Mouse (Mus musculus): ENCODE measurements around the gene Mib2.
"Not testable (repeated sequence)": the region's sequence is repeated elsewhere in the genome, so short reads cannot be mapped to it uniquely, and the experiment has no call there.

Mib2 gene

DNA sequence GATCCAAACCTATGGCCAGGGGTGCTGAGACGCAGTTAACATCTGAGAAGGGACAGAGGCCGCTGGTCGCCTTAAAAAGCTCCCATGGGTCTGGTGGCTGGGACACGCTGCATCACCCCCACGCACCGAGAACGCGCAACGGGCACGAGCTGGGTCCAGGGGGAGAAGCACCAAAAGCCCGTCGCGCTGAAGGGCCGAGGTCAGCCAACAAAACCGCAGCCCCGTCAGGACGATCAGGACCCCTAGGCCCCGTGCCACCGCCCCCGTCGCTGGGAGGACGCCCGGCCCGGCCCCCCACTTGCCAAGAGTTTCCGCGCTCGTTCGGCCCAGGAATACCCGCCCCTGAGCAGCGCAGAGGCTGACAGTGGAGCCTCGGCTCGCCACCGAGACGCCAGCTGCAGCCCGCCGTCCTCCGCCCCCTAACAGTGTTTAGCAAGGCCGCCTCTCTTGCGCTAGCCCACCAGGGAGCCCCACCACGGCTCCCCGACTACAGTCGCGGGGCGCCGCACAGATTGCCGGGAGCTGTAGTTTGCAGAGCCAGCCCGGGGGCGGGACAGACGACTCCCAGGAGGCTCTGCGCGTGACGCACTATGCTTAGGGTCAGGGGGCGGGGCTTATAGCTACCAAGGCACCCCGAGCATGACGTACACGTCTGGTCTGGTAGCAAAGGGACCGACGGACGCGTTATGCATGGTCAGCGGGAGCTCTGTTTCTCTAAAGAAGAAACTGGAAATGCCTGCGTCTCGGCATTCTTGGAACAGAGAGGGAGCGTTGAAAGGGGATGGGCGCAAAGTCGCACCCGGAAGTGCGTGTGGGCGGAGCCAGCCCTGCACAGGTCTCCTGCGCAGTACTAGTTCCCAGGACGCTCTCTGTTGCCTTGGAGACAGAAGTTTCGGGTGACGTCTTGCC lies at the start of gene Mib2:
Mib2 (minus strand) TSS at position 510 of the 909 bp plus-strand sequence.
- peak; percentile 98 for DNase-seq (ENCODE audit: low read depth, low spot score)

DNA sequence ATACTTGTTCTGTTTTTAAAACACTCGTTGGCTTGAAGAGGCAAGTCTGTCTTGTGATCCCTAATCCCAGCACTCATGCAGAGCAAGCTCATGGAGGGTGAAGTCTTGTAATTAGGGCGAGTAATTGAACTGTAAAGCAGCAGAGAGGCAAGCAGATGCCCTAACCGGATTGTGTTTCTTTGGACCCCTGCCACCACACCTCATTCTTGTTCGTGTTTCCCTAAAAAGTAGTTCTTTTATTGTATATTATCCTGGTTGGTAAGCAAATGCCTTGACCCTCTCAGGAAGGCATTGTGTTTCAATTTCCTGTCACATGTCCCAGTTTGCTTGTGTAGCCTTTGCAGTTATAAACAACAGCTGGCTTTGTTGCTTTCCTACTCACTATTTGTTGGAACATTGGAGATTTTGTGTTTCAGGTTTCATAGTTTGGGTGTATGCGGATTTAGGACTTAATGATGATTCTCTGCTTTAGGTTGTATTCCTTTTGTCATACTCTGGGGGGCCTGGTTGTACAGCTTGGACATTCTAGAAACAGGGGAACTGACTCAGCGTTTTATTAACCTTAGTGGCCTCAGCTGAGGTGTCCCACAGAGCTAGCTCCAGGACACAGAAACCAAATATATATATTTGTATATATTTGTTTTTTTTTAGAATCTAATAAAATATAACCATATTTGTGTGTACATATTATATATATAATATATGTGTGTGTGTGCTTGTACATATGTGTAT lies 41.7 kb upstream of the Mib2 start:
- DNase-seq (ENCODE audit: low read depth, low spot score), result peak; percentile 59

DNA sequence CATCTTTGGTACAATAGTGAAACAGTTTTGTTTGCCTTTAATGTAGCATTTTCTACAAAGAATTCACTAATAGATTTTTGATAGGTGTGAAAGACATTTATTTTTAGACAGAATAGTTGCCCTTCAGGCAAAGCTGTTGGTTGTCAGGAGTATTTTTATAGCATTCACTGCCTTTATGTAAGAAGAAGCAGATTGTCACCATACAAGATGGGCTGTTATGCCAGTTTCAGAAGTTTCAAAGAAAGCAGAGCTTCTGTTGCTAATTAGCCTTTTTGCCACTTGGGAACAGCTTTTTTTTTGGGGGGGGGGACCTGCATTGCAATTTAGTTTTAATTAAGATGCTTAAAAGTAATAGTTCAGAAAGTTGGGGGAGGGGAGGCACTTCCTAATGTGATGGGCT lies 40.0 kb upstream of the Mib2 start:
- DNase-seq (ENCODE audit: low read depth, low spot score), result peak; percentile 47

DNA sequence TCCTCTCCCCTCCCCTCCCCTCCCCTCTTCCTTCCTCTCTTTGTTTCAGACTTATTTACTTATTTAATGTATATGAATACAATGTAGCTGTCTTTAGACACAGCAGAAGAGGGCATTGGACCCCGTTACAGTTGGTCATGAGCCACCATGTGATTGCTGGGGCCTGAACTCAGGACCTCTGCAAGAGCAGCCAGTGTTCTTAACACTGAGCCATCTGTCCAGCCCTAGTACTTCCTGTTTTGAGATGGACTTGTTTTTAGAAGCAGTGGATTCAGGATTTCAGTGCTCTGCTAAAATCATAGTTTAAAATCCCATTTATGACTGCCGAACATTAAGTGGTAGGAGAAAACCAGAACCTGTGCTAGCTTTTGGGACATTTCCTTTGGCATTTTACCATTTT lies 39.6 kb upstream of the Mib2 start:
- DNase-seq (ENCODE audit: low read depth, low spot score), result peak; percentile 29

DNA sequence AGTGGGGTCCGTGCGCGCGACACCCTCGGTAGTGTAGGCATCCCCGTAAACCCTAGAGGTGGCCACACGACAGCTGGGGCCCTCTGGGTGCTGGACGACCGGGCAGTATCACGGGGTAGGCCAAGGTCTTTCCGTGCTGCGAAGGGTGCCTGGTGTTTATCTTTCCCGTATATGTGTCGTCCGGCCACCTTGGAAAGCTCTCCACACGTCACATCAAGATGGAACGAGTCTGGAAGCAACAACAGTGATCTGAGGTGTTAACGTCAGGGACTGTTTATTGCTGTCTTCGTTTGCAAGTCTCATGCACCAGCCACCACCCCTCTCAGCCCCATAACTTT lies 36.6 kb upstream of the Mib2 start:
- peak; percentile 17 for DNase-seq (ENCODE audit: low read depth, low spot score)

DNA sequence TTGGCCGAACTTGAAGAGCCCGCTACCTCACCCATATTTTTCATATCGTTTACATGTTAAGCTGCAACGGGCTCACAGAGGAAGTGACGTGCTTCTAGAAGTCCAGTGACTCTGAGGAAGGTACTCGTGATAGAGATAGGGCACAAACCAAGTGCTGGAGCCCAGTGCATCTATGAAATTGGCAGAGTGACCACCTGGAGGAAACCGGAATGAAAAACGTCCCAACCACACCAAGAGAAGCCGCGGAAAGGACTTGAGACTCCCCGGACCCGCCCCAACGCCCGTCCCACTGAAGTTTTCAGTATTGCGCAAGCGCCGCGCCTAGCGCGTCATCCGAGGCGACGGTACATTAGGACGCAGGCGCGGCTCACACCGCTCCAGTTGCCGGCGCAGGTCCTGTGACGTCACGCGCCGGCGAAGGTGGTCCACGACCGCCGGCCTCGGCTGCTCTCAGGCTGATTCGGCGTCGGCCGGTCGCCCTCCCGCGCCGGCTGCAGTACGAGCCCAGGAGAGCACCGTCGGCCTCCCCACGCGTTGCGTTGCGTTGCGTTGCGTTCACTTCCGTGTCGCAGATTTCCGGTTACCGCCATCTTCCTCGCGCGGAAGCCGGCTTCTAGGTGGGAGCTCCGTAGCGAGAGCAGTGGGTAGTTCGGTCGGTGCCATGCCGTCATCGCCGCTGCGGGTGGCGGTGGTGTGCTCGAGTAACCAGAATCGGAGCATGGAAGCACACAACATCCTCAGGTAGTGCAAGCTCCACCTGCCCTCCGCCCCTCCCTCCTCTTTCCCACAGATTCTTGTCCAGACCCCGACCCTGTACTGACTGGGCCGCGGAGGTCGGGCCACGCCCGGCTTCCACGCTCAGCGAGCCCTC lies 36.0 kb upstream of the Mib2 start, which contains the start of gene Ssu72:
Ssu72 (plus strand) TSS at position 80 of the 871 bp plus-strand sequence.
- DNase-seq (ENCODE audit: low read depth, low spot score), result peak; percentile 97

DNA sequence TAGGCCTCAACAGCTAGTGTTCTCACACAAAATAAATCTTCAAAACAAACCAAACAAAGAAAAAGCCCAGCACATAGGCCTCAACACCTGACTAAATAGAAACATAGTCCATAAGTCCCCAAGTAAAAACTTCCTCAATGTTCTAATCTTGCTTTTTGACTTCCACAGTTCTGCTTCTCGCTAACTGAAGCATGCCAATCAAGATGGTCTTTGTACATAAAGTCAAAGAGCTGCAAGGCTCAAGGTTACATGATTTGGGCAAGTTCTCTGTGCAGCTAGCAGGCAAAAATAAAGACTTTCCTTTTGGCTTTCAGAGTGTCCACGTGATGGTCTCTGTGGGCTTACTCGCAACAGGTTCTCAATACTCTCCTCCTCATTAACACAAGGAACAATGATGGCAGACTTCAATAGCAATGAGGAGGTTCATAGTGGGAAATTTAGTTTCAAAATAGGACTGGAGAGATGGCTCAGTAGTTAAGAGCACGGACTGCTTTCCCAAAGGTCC lies 34.5 kb upstream of the Mib2 start:
- DNase-seq (ENCODE audit: low read depth, low spot score), result no peak

DNA sequence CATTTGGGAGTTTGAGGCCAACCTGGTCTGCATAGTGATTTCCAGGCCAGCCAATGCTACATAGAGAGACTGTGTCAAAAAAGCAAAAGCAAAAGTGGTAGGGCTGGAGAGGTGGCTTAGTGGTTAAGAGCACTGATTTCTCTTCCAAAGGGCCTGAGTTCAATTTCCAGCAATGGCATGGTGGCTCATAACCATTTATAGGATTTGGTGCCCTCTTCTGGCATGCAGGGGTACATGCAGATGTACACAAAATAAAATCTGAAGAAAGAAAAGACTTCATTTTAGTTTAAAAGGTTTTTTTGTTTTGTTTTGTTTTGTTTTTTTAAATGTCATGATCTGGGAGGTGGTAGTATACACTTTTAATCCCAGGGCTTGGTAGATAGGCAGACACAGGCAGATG lies 31.4 kb upstream of the Mib2 start:
- peak; percentile 73 for DNase-seq (ENCODE audit: low read depth, low spot score)

DNA sequence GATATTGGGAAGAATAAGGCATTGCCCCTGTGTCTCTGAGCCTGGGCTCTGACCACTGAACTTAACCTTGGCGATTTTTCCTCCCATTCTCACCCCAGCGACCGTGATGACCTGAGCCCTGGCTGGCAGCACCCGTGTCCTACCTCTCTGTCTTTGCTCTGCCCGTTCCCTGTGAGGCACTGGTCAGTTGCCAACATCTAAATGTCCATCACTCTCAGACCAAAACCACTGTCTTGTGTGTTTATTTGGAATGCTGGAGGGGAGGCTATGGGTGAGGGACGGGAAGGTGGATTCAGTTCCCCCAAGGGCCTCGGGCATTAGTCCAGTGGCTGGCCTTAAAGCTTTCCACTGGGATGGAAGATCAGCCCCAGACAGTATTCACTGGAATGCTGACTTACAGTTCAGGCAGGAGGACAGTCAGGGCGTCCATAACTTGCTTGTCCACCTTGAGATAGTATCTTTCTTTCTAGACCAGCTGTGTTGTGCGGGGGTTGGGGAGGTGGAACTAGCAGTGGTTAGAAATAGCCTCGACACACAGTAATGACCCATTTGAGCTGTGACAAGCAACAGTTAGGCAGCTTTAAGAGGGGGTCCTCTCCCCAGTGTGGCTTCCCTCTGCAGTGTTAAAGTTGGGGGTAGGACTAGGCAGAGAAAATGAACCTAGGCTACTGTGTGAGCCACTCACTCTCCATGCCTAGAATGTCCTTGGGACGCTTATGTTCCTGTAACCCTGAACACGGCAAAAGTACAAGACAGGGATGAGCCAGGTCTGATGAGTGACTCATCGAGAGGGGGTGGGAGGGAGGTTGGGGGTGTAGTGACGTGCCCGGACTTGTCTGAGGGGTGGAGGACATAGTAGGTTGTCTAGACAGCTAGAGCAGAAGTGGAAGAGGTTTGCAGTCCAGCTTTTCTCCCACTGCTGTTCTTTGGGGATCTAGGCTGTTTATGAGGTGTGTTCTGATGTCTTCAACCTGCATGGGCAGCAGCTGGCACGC lies 27.6 kb upstream of the Mib2 start:
- peak; percentile 91 for DNase-seq (ENCODE audit: low read depth, low spot score)

DNA sequence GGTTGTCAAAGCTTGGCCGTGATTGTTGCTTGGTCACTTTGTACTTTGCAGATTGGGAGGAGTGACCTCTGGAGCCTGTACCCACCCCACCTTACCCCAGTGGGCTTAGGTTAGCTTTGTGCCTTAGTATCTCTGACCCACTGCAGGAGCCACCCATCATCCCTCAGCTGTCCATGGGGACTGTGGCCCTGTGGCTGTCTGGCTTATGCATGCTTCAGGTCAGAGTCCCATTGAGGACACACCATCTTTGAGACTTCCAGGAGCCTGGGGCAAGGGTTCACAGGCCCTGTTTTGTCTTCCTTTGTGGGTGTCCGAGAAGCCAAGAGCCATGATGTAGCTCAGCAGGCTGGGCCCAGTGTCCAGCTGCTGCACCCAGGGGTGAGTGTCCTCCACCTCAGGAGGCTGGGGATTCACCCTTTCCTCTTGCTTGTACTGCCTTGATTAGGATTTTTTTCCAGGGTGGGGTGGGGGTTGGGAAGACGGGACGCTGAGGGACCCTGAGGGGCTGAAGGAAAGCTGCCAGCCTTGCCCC lies 26.6 kb upstream of the Mib2 start:
- no peak for DNase-seq (ENCODE audit: low read depth, low spot score)

DNA sequence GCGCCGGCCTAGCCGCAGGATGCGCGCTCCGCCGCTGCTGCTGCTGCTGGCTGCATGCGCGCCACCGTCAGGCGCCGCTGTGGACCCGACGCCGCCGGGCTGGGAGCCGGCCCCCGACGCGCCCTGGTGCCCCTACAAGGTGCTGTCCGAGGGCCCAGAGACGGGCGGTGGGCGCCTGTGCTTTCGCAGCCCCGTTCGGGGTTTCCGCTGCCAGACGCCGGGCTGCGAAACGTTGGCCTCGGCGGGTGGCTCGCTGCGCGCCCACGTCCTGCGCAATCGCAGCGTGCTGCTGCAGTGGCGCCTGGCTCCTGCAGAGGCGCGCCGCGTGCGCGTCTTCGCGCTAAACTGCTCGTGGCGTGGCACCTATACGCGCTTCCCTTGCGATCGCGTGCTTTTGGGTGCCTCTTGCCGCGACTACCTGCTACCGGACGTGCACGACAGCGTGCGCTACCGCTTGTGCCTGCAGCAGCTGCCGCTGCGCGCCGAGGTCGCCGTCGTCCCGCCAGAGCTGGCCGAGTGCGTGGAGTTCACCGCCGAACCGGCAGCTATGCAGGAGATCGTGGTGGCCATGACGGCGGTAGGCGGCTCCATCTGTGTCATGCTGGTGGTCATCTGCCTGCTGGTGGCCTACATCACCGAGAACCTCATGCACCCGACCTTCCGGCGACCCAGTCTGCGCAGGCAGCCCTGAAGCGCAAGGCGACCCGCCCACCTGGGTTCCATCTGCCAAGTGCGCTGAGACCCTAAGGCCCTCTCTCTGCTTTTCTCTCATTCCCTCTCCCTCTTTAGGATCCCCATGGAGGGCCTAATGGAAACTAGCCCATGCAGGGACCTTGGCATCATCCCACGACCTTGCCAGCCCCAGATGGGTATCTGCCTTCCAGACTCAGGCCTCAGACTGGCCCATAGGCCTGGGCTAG lies 25.7 kb upstream of the Mib2 start:
- DNase-seq (ENCODE audit: low read depth, low spot score), result peak; percentile 93

DNA sequence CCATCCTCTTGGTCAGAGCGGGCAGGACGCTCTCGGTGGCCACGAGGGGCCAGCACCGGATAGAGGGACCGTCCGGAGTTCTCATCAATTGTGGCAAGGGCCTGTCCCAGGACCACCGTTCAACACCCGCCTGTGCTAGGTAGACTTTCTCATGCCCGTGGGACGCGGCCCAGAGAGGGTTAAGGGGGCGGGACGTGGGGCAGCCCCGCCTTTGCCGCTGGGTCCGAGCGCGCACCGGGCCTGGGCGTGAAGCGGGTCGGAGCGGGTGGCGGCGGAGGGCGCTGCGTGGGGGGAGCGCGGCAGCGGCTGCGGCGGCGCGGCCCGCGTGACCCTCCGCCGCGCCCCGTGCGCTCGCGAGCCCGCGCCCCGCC lies 25.1 kb upstream of the Mib2 start, which contains the start of gene Fndc10:
Fndc10 (plus strand) TSS at position 232 of the 371 bp plus-strand sequence.
- DNase-seq (ENCODE audit: low read depth, low spot score), result peak; percentile 90

DNA sequence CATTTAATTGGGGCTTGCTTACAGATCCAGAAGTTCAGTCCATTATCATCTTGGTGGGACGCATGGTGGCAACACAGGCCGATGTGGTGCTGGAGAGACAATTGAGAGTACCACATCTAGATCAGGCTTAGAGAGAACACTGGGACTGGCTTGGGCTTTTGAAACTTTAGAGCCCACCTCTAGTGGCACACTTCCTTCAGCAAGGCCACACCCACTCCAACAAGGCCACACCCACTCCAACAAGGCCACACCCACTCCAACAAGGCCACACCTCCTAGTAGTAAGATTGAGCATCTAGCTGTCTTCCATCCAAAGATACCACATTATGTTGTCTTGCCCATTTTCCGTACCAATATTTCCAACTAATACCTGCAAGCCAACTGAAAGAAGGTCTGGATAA lies 23.4 kb upstream of the Mib2 start:
- no peak for DNase-seq (ENCODE audit: low read depth, low spot score)

DNA sequence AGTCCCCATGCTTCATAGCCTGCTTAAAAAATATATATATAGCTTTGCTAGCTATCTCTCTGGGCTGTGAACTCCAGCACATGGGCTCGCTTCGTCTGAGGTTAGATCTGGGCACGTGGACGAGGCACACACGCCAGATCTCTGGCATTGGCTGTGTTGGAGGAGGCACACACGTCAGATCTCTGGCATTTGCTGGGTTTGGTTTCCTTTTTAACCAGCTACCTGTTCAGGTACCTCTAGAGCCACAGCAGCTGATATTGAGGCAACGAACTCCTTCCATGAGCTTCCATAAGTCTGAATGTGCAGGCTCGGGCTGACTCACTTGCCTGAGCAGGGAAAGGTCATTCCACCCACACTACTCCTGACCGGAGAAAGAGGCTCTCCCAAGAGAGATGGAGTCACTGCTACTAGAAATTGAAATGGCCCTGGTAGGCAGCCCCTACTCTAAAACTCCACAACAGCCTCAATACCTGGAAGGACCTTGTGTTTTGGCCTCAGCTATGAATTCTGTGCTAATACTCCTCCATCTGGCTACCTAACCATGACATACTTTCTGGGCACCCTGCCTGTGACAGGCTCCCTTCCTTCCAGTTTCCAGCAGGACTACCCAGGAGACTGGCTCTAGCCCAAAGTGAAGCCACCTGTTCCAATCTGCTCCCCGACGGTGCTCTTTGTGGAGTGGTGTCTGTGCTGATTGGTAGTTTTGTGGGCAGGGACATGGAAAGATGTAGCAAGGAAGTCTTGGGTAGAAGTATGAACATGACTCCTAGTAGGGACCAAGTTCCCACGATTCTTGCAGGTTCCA lies 21.8 kb upstream of the Mib2 start:
- peak; percentile 99 for DNase-seq (ENCODE audit: low read depth, low spot score)

DNA sequence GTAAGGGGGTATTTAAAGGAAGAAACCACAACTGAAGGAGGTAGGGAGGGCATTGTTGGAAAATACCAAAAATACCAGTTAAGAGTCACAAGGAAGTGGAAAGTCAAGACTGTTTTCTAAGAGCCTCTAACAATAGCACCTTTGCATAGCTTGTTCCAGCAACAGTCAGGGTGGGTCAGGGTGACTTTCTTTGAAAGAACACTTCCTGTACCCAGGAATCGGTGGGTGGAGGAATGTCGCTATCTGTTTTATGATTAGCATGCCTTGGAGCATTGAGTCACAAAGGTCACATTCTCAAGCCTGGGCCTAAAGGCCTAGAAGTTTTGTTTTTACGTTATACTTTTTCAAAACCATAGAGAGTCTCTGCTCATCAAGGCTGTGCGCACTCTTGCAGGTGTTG lies 18.8 kb upstream of the Mib2 start:
- DNase-seq (ENCODE audit: low read depth, low spot score), result not testable (repeated sequence)

DNA sequence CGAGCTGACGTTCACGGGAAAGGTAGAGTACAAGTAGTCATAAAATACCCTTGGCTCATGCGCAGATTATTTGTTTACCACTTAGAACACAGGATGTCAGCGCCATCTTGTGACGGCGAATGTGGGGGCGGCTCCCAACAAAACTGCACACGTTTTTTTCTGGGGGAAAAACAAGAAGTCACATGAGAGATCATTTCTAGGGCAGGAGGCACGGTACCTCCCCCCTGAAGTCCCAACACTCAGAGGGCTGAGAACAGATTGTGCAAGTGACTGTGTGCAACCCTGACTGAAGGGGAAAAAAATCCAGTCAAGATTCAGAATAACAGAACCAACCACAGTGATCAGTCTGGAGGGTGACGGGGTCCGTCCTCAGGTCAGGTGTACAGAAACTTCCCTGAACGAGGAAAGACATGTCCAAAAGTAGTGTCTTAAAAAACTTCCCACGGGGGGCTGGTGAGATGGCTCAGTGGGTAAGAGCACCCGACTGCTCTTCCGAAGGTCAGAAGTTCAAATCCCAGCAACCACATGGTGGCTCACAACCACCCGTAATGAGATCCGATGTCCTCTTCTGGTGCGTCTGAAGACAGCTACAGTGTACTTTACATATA lies 14.8 kb upstream of the Mib2 start:
- DNase-seq (ENCODE audit: low read depth, low spot score), result not testable (repeated sequence)

DNA sequence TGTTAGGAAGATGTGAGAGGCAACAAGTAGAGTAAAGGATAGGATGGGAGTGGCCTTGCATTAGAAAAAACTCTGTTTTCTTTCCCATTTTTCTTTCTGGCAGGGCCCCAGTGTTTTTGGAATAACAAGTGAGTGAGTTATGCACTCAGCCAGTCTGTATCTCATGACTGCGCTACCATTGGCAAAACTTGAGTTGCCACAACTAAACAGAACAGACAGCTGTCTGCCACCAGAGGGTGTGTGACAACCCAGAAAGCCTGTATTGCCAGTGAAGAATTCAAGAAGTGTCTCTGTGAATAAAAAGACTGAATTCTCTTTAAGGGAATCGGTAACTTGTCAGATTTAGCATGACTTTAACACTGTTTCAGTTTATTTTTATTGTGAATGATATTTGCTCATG lies 7.0 kb upstream of the Mib2 start:
- DNase-seq (ENCODE audit: low read depth, low spot score), result peak; percentile 83

DNA sequence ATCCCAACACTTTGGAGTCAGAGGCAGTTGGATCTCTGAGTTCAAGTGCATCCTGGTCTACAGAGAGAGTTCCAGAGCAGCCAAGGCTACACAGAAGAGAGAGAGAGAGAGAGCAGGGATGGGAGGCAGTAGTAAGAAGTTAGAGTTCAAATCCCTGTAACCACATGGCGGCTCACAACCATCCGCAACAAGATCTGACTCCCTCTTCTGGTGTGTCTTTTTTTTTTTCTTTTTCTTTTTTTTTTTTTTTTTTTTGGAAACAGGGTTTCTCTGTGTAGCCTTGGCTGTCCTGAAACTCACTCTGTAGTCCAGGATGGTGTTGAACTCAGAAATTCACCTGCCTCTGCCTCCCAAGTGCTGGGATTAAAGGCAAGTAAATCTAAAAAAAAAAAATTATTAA lies 3.1 kb upstream of the Mib2 start:
- DNase-seq (ENCODE audit: low read depth, low spot score), result no peak

All from brain, adult 2 months (tissue).